Mouse (Mus musculus) liver, embryonic 14 days (tissue): Measurements from ENCODE around the gene Riox2. TPM values are rescaled to one million over a fixed set of nuclear protein-coding genes. Genes with fewer than 3 reads are reported as not detected.

ENCODE experiments used
- polyA plus RNA-seq: library from polyadenylated mRNA; depleted of rRNA; stranded (reverse); fragments of >200 nt; gene quantifications from 2 replicates; pipeline ENCODE4 v1.2.3, GENCODE M21; 2012; rRNA removed

Riox2 gene
- polyA plus RNA-seq = 7.5 and 8.5 TPM in 2 replicates

DNA sequence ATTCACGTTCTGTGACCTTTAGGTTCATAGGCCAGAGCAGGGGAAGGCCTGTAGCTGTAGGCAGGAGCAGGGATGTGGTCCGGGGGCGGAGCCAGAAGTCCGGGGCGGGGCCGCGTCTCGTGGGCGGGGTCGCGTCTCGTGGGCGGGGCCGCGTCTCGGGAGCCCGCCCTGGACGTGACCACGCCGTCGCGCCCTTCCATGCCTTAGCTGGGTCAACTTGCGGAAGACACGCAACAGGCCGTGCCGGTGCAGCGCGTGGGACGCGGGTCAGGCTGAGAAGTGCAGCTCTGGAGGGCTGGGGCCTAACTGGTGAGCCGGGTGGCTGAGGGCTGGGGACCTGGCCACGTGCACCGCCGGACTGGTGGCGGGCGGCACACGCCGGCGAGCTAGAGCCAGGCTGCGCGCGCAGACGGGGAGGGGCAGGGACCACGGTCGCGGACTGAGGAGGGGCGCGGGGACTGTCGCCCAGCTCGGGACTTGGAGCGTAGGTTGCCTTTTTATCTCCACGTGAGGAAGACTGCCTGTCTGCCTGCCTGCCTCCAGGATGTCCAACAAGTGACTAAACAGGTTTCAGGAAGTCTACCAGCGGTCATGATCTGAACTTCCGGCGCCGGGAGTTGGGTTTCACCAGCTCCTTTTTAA, at the start of gene Riox2:
TSS of gene Riox2 (plus strand) at position 139 of the 642 bp plus-strand sequence.

Other genes with a start within 250 kb of the Riox2 start
- 0.07 and 0.08 TPM in 2 replicates for gene Olfr201, start 199.1 kb upstream of the Riox2 start, polyA plus RNA-seq
- gene Olfr202, start 185.0 kb upstream of the Riox2 start, polyA plus RNA-seq = not detected in 2 replicates
- gene Olfr203, start 172.9 kb upstream of the Riox2 start, polyA plus RNA-seq = not detected in 2 replicates
- not detected in 2 replicates for gene Olfr204, start 153.5 kb upstream of the Riox2 start, polyA plus RNA-seq
- not detected in 2 replicates for gene Olfr205, start 140.6 kb upstream of the Riox2 start, polyA plus RNA-seq
- gene Olfr206, start 122.5 kb upstream of the Riox2 start, polyA plus RNA-seq = not detected in 2 replicates
- not detected in 2 replicates for gene Olfr209, start 107.8 kb upstream of the Riox2 start, polyA plus RNA-seq
- gene Gabrr3, start 64.4 kb upstream of the Riox2 start, polyA plus RNA-seq = not detected in 2 replicates
- 0.57 and 0.58 TPM in 2 replicates for gene Crybg3, start 129.2 kb downstream of the Riox2 start, polyA plus RNA-seq
- 1.3 and 1.4 TPM in 2 replicates for gene Arl6, start 167.6 kb downstream of the Riox2 start, polyA plus RNA-seq